Mouse (Mus musculus) C3H10T1/2 (cell line): ENCODE results near the gene Gm30737. TPM values are rescaled to one million over a fixed set of nuclear protein-coding genes. Genes with fewer than 3 reads are reported as not detected.

Experiments
- polyA plus RNA-seq, 2 experiments: library from polyadenylated mRNA; unstranded; fragments of >200 nt; fragmentation: generic; extraction: Trizol; gene quantifications; one replicate each; pipeline ENCODE4 v1.2.1; 2012; ENCODE audit warnings: missing spikeins in 2 of 2

The Gm30737 gene
- polyA plus RNA-seq: not detected

DNA sequence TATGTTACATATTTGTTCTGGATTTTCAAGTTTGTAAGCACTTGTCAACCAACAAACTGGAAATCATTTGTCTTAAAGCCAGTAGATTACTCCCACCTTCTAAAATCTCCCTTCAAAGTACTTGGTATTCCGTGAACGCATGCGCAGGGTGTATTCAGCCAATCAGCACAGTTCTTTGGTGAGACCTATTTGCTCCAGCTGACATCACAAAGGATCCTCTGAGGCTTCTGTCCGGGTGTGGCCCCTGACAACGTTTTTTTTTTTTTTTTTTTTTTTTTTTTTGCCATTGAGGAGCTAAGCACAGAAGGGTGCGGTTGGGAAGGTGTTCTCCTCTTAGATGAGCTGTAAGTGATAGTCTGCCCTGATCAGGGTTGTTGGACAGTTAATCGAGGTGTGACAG lies at the start of gene Gm30737:
Gm30737 (plus strand) TSS at position 301 of the 400 bp plus-strand sequence.

